Mouse (Mus musculus): ENCODE results near the gene Efemp2. TPM values are rescaled to one million over a fixed set of nuclear protein-coding genes. Genes with fewer than 3 reads are reported as not detected.
A peak's percentile ranks its signal among the peaks of the same experiment; 100 is the strongest.
"Not testable (repeated sequence)": the region's sequence is repeated elsewhere in the genome, so short reads cannot be mapped to it uniquely, and the experiment has no call there.

Gene Efemp2
- total RNA-seq, 2 experiments from 2014 or later: not detected

DNA sequence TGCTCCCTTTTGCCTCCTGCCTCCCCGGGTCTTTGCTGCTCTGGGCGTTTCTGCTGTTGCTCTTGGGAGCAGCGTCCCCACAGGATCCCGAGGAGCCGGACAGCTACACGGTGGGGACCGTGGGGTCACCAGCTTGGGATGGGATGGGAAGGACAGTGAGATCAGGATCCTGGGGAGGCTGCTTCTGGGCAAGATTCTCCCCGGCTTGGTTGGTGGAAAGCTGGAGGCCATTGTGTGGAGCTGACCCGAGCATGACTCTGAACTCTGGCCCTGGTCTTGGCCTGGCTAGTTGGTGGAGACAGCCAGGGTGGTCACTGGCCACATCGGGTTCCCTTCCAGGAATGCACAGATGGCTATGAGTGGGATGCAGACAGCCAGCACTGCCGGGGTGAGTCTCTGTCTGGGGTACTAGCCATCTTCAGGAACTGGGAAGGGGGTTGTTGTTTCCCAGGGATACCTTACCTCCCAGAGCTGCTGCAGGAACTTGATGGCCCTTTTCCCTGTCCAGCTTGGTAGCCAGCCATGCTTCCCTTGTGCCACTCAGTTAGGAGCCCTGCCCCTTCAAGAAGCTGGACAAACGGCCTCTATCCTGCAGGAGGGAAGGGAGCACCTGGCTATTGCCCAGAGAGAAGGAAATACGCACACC is 1.4 kb downstream of the Efemp2 start:
- ATAC-seq (replicated peaks; ENCODE audit: poor library complexity): no peak

DNA sequence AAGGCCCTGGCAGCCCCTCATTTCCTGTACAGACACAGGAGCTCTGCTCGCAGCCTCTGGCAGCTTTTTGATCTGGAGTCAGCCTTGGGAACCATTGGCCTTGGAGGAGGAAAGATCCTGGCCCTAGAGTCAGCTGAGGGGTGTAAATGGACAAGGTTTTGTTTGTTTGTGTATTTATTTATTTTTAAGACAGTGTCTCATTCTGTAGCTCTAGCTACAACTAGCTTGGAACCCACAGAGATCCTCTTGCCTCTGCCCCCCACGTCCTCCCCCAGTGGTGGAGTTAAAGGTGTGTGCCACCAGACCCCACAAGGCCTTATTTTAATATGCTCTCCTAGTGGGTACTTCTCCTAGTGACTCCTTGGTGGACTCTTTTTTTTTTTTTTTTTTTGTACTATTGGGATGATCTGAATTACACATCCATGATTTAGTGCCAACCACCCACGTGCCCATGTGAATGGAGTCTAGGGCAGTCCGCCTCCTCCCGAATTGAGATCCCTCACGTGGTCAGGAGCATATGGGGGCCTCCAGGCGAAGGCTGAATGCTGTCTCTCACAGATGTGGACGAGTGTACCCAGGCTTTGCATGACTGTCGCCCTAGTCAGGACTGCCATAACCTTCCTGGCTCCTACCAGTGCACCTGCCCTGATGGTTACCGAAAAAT is 3.4 kb downstream of the Efemp2 start:
- no peak for ATAC-seq (replicated peaks; ENCODE audit: poor library complexity)

DNA sequence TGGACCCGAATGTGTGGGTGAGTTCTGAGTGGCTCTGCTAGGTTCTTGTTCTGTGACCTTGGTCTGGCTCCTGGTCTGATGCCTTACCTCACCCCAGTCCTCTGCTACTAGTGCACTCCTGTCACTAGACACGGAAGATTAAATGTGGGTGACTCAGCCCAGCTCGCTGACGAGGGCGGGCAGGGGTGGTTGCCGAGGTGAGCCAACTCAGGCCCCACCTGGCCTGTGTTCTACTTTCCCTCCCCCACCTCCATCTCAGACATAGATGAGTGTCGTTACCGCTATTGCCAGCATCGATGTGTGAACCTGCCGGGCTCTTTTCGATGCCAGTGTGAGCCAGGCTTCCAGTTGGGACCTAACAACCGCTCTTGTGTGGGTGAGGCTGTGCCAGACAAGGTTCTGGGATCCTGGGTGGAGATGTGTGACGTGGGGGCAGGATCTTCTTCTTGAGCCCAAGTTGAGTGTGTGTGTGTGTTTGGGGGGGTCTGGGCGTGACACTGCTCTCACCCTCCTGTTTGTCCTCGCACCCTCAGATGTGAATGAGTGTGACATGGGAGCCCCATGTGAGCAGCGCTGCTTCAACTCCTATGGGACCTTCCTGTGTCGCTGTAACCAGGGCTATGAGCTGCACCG is 4.0 kb downstream of the Efemp2 start:
- ATAC-seq (replicated peaks; ENCODE audit: poor library complexity): no peak

DNA sequence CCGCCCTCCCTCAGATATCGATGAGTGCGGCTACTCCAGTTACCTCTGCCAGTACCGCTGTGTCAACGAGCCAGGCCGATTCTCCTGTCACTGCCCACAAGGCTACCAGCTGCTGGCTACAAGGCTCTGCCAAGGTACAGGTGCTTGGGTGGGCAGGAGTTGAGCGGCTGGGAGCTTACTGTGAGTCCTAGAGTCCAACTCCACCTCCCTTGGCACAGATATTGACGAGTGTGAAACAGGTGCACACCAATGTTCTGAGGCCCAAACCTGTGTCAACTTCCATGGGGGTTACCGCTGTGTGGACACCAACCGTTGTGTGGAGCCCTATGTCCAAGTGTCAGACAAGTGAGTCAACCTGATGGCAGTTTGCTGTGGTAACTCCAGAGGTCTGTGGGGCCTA is 6.3 kb downstream of the Efemp2 start:
- ATAC-seq (replicated peaks; ENCODE audit: poor library complexity): no peak

DNA sequence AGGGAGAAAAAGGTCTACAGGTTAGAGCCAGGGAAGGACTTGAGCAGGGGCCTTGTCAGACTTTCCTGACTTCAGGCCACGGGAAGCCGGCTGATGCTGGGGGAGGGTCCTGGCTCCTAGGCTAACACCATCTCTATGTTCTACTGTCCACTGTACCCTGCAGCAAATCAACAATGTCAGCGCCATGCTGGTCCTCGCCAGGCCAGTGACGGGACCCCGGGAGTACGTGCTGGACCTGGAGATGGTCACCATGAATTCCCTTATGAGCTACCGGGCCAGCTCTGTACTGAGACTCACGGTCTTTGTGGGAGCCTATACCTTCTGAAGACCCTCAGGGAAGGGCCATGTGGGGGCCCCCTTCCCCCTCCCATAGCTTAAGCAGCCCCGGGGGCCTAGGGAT is 7.6 kb downstream of the Efemp2 start:
- ATAC-seq (replicated peaks; ENCODE audit: poor library complexity): no peak

DNA sequence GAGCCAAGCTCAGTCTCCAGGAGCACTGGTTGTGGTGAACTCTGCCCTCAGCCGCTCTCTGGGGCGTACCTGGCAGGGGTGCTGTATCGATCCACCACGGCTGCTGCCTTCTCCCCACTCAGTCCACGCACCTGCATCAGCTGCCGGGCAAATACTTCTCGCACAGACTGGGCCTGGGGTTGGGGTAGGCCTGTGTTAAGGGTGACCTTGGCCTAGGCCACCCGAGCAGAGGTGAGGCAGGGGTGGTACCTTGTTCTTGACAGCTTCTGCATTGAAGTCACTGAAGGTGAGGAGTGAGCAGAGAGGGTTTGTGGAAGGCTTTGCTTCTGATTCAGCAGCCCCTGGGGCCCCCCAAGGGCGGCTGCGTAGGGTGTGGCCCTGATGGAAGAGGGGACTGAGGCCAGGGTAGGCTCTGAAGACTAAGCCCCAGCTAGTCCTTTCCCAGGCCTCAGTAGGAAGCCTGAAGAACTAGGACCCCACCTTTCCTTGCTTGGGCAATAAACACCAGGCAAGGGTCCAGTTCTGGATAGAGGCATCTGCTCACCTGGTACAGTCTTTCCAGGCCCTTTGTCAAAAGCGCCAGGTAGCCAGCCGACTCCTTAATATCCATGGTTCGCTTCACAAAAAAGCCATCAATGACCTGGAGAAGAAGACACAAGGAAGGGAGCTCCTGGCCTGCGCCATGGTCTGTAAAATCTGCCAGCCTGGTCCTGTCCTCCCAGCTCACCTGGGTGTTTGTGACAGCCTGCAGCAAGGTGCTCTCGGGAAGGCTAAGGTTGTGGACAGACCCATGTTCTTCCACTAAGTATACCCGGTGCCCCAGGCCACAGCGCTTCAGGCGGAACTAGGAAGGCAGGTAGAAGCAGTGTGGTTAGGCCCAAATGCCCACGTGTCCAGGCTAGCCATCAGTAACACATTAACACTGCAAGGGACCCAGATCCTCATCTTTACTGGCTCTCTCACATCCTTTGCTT is 9.9 kb downstream of the Efemp2 start:
- no peak for ATAC-seq (replicated peaks; ENCODE audit: poor library complexity)

DNA sequence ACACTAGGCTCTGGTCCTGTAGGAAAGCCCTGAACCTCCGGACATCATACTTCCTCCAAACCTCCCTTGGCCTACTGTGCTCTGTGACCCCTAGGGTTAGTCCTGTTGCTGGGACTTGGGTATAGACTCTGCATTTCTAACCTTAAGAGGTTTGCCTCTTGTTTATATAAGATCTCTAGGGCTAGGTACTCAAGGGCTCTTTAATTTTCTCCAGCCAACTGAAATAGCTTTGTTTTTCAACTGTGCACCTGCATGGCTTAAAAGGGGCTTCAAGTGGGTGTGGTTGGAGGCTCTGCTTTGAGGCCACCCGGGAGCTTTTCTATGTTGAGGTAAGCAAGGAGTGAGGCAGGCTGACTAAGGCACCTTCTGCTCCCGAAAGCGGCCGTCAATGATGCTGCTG is 10.7 kb downstream of the Efemp2 start:
- no peak for ATAC-seq (replicated peaks; ENCODE audit: poor library complexity)

DNA sequence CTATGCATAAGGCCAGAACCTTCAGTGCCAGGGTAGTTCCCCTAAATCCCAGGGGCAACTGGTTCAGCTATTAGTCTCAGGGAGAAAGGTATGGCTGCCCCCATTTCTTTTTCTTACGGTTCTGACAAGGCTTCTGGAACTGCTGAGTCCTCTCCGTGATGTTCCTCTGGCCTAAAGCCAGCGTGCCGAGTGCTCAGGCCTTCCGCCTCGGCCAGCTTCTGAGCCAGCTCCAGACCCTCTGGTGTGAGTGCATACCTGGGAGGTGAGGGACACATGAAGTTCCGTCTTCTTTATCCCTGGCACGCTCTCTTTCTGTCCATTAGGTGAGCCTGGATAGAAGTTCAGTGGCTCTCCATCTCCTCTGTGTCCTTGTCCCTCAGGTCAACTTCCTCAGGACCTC is 11.6 kb downstream of the Efemp2 start:
- no peak for ATAC-seq (replicated peaks; ENCODE audit: poor library complexity)

DNA sequence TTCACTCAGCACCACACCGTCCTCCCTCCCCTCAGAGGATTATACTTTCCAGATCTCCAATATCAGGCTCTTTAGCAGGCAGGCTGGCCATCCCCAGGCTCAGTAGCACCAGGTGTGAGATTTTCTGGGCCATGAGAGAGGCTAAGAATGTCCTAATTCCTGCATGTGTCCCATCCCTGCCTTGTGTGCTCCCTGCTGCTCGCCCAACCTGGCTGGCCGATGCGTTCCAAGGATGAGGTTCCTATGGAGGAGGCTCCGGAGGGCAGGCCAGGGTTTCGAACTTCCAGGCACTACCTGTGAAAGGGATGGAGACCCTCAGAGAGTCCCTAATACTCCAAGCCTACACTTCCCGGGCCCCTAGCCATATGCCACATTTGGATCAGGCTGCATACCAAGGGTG is 12.1 kb downstream of the Efemp2 start:
- ATAC-seq (replicated peaks; ENCODE audit: poor library complexity): no peak

DNA sequence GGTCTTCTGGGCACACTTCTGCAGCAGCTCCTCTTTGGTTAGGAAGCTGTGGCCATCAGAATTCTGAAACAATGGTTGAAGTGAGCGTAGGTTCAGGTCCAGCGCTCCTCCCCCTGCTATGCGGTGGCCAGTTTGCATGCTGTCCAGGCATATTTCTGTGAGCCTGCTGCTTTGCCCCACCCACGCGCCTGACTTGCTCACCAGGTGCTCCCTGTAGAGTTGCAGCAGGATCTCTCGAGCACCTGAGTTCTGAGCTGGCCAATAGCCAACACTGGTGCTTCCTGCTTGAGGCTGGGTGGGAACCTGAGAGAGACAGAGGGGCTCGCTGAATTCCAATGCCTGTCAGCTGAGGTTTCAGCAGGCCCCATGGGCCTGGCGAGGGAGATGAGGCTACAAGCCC is 12.5 kb downstream of the Efemp2 start:
- ATAC-seq (replicated peaks; ENCODE audit: poor library complexity): no peak

DNA sequence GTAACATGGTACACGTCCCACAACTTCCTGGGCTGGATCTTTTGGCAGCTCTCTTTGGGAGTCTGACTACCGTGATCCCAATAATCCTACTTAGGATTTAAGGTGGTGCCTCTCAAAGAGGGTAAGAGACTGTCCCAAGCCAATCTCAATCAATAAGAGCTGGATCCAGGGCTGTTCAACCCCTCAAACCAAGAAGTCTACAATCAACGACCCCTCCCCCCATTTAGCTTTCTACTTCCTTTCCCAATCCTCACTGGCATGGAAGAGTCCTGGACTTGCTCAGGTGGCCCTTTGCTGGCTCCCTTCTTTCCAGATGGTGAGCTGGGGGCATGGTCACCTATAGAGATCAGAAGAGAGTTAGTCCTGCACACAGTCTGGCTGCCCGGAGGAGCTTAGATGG is 13.0 kb downstream of the Efemp2 start:
- no peak for ATAC-seq (replicated peaks; ENCODE audit: poor library complexity)

DNA sequence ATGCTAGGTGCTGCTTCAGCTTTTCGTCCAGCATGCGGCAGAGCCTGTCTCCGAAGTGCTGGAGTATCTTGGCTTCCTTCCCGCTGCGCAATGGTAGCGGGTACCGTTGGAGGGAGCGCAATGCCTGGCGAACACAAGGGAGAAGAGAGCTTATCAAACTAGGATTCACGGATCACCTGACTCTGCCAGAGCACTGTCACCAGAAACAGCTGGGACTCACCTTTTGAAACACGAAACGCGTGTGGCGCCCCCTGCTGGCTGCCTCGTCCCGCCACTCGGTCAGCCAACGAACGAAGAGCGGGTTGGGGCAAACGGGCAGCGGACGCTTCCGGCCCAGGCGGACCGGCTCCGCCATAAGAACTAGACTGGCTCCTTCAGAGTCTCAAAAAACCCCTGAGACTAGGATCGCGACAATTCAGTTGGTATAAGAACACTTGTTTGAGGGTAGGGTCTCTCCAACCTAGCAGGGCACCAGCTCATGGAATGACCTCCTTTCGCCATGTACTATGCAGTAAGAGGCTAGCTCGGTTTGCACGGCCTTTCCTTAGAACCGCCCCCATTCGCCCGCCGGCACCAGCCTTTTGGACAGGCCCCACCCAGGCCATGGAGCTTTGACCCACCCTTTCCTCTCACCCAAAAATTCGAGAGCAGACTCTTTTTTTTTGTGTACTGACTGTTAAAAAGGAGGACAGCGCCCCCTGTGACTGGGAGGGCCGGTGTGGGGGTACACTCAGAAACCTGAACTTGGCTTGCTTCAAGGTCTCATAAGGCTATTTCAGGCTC is 14.2 kb downstream of the Efemp2 start, which contains the start of gene Mus81:
Mus81 (minus strand) TSS at position 635 of the 783 bp plus-strand sequence.
- ATAC-seq (replicated peaks; ENCODE audit: poor library complexity): peak; percentile 51

DNA sequence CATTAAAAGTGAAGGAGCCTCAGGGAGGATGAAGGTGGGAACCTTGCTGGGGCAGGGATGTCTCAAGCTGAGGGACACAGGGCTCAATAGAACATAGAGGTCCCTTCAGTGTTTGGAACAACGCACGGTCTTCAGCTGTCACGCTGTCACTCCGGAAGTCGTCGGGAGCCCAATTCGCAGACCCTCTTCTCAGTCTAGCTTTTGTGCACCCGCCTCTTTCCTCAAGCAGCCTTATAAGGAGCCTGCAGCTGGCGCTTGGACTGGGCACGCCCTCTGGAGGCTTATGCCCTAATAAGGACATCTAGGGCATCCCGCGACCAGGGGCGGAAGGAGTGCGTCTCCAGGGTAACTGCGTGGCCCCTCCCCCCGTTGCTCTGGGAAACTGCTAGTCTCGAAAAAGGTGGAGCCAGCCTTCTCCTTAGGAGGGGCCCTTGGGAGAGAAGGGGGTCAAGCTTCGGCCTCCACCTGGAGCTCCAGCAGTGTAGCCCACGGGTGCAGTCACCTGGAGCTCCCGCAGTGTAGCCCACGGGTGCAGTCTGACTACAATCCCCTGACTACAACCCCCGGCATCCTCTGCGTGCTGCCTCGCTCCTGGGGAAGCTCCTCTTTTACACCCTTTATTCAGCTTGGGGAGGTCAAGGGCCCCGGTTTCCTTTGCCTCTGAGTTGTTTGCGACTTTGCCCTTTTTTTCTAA is 15.3 kb downstream of the Efemp2 start:
- ATAC-seq (replicated peaks; ENCODE audit: poor library complexity): peak; percentile 59

DNA sequence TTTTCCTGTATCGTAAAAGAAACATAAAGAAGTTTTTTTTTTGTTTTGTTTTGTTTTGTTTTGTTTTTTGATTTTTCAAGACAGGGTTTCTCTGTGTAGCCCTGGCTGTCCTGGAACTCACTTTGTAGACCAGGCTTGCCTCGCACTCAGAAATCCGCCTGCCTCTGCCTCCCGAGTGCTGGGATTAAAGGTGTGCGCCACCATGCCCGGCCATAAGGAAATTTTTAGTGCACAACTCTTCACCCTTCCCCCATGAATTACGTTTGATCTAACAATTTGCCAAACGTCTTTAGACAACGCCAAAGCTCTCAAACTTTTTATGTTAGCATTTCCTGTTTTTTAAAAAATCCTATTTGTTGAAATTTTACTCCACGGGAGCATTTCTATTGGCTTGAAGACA is 16.0 kb downstream of the Efemp2 start:
- not testable (repeated sequence) for ATAC-seq (replicated peaks; ENCODE audit: poor library complexity)

DNA sequence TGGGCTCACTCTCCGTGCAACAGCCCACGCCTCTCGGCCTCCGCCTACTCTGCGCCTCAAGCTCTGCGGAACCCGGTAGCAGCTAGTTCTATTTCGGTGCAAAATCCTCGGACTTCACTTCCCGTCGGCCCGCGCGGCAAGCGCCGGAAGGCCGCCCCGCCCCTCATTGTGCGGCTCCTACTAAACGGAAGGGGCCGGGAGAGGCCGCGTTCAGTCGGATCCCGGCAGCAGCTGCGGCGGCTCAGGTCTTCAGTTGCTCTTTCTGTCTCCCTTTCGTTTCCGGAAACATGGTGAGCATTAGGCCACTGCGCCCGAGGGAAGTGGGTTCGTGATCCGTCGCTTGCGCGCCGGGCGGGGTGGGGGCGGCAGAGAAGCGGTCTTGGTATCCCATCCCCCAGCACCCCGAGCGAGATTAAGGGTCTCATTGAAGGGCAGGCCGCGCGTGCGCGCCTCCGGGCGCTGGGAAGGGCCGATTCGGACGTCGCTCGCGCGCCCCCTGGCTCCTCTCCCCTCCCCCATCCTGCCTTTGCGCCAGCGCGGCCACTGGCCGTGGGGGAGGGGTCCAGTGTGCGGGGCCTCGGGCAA is 16.7 kb downstream of the Efemp2 start, which contains the start of gene Cfl1:
Cfl1 (plus strand) TSS at position 143 of the 585 bp plus-strand sequence.
- peak; percentile 49 for ATAC-seq (replicated peaks; ENCODE audit: poor library complexity)

DNA sequence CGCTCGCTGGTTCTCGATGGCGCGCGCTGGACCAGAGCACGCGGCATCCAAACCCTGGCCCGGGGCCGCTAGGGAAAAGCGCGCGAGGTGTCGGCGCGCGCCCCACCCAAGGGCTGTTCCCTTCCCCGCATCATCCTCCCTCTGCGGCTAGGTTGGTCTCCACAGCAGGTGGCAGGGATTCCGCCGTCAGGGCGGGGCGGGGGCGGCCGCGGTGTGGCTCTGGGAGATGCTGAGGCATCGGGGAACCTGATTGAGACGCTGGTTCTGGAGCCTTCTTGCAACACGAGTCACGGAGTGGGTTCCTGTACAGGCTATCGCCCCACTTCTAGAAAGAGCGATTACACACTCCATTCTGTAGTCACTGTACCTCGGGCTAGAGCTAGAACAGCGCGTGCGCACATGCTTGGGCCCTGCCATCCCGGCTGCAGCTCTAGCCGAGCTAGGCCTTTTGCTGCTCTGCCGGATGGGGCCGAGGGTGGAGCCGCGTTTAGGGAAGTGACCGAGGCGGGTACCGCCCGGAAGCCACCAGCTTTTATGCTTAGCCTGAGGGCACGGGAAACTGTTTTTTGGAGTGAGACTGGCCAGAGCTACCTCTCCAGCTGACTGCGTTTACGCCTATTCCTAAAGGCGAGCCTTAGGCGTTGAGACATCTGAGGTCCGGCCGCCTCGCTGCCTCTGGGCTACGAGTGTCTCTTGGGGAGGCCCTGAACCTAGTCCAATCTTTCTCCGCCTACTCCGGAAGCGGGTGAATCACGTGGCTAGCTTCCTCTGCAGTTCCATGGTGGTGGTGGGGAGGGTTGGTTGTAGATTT is 17.3 kb downstream of the Efemp2 start:
- peak; percentile 33 for ATAC-seq (replicated peaks; ENCODE audit: poor library complexity)

DNA sequence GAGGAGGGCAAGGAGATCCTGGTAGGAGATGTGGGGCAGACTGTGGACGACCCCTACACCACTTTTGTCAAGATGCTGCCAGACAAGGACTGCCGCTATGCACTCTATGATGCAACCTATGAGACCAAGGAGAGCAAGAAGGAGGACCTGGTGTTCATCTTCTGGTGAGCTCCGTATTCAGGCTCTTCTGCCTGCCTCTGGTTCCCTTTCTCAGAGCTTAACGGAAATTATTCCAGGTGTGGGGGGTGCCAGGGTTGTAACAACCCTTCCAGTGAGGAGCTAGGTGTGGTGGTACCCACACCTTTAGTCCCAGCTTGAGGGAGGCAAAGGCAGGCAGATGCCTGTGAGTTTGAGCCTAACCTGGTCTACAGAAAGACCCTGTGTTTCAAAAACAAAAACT is 18.9 kb downstream of the Efemp2 start:
- no peak for ATAC-seq (replicated peaks; ENCODE audit: poor library complexity)

DNA sequence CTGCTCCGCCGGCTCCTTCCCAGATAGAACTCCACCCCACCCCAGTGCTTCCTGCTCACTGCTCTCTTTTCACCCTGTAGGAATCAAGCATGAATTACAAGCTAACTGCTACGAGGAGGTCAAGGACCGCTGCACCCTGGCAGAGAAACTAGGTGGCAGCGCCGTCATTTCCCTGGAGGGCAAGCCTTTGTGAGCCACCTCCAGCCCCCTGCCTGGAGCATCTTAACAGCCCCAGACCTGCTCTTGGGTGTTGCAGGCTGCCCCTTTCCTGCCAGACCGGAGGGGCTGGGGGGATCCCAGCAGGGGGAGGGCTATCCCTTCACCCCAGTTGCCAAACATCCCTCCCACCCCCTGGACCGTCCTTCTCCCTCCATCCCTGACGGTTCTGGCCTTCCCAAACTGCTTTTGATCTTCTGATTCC is 19.6 kb downstream of the Efemp2 start:
- ATAC-seq (replicated peaks; ENCODE audit: poor library complexity): not testable (repeated sequence)

All from megakaryocyte progenitor cell, adult 5-6 weeks (primary cell).